Mouse (Mus musculus): ENCODE data around the gene Fam206a. TPM values are rescaled to one million over a fixed set of nuclear protein-coding genes. Genes with fewer than 3 reads are reported as not detected.

The Fam206a gene
- polyA plus RNA-seq, 1 experiment from 2014 or later, result 20.6 TPM

DNA sequence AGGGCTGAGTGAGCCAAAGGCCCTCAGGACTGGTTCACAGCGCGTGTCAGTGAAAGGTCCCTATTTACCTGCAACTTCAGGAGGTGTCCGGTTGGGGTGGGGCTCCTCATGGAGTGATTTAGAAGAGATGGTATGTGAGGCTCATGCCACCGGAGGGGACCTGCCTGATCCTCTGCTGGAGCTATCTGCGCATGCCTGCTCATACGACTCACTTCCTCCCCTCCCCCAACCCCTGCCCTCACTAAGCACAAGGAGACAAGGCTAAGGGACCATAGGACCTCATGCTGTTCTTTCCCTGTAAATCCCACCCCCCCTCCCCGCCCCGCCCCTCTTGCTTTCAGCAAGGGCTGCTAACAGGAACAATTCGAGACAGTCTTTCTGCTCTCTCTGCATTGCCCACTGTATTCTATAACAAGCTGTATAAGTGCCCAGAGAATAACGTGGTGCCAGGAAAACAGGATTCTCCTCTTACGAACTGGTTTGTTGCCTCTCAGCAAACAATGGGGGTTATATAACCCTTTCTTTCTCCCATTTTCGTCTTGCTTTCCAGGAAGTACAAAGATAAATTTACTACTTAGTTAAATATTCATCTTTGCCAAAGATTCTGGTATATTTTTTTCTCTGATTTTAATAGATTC, 43.9 kb downstream of the Fam206a start:
- Histone ChIP-seq H3K36me3 (replicated peaks) (peaks cover 36% of the 10 kb centered on the region), H3K4me3 (replicated peaks) (no peak overlapping the region), H3K27ac (no peak overlapping the region), H3K27me3 (no peaks in the 10 kb centered on the region), H3K9me3 (0 out of 2 replicates have a peak, but pooled peaks cover 5% of the 10 kb centered on the region), H3K4me1 (peaks cover 3% of the 10 kb centered on the region; the same call in 1 of the 2 replicates), H3K9ac (no peak overlapping the region), H3K4me2 (no peak overlapping the region)
- WGBS, result 62% methylated on average over 12 of the region's 12 CpGs
- no peak for ATAC-seq (ENCODE audit: low FRiP score)

GRCm38 (mm10) chr4:56847400-56847799, 45.3 kb downstream of the Fam206a start:
- H3K9ac ChIP-seq, result no peak overlapping the region
- no peak overlapping the region for H3K4me3 ChIP-seq (replicated peaks)
- no peak overlapping the region for H3K27ac ChIP-seq
- H3K27me3 ChIP-seq, result no peaks in the 10 kb centered on the region
- no peak for ATAC-seq (ENCODE audit: low FRiP score)
- 0 out of 2 replicates have a peak, but pooled peaks cover 5% of the 10 kb centered on the region for H3K9me3 ChIP-seq
- 91% methylated on average over 3 of the region's 3 CpGs for WGBS
- H3K4me2 ChIP-seq, result no peak overlapping the region
- peaks cover 27% of the 10 kb centered on the region for H3K36me3 ChIP-seq (replicated peaks)
- peaks cover 3% of the 10 kb centered on the region; the same call in 1 of the 2 replicates for H3K4me1 ChIP-seq

DNA sequence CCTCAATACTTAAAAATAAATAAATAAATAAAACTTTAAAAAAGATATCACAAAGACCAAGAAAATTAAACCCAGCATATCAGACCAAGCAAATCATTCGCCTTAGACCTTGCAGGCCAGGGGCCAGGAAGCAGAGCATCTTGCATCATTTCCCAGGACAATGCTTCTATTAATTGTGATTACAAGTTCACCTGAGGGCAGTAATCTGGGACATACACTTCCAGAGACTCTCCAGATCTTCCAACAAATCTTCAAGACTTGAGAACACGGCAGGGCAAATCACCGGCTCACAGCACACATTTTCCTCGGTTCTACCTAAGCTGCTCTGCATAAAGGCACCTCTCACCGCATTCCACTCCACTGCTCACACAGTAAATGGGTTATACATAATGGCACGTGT, 45.9 kb downstream of the Fam206a start:
- Histone ChIP-seq H3K4me2 (no peak overlapping the region), H3K27me3 (no peaks in the 10 kb centered on the region), H3K9me3 (0 out of 2 replicates have a peak, but pooled peaks cover 5% of the 10 kb centered on the region), H3K27ac (no peak overlapping the region), H3K4me1 (peaks cover 3% of the 10 kb centered on the region; the same call in 1 of the 2 replicates), H3K4me3 (replicated peaks) (no peak overlapping the region), H3K36me3 (replicated peaks) (peaks cover 27% of the 10 kb centered on the region), H3K9ac (no peak overlapping the region)
- 86% methylated on average over 6 of the region's 6 CpGs for WGBS
- ATAC-seq (ENCODE audit: low FRiP score), result no peak

GRCm38 (mm10) chr4:56850724-56851123, 48.6 kb downstream of the Fam206a start:
- Histone ChIP-seq H3K9ac (no peak overlapping the region), H3K27ac (no peak overlapping the region), H3K4me3 (replicated peaks) (no peak overlapping the region), H3K9me3 (no peaks in the 10 kb centered on the region), H3K36me3 (replicated peaks) (peaks cover 5% of the 10 kb centered on the region), H3K27me3 (no peaks in the 10 kb centered on the region), H3K4me2 (no peak overlapping the region), H3K4me1 (peaks cover 3% of the 10 kb centered on the region; the same call in 1 of the 2 replicates)
- 52% methylated on average over 6 of the region's 6 CpGs for WGBS
- ATAC-seq (ENCODE audit: low FRiP score), result no peak

DNA sequence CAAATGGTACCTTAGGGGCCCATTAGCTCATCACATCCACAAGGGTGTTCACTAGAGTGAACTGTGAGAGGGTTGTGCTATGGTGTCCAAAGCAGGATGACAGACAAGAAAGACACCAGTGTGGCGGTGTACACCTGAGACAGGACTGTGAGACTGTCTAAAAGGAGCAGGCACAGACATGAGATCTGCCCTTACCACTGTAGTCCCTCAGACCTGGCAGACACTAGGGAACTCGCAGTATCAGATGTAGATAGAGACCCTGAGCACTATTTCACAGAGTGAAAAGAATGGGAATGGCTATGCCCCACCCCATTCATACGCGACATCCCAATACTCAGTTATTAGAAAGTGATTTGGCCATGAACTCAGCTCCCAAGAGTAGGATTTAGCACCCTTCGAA, 53.8 kb downstream of the Fam206a start:
- Histone ChIP-seq H3K9me3 (no peaks in the 10 kb centered on the region), H3K9ac (no peak overlapping the region), H3K36me3 (replicated peaks) (no peaks in the 10 kb centered on the region), H3K4me3 (replicated peaks) (no peak overlapping the region), H3K27me3 (no peaks in the 10 kb centered on the region), H3K4me1 (no peaks in the 10 kb centered on the region; the same call in 1 of the 2 replicates), H3K4me2 (no peak overlapping the region), H3K27ac (no peak overlapping the region)
- no peak for ATAC-seq (ENCODE audit: low FRiP score)
- WGBS, result 95% methylated on average over 5 of the region's 5 CpGs

GRCm38 (mm10) chr4:56856371-56856949, 54.3 kb downstream of the Fam206a start:
- Histone ChIP-seq H3K4me1 (no peaks in the 10 kb centered on the region; the same call in 1 of the 2 replicates), H3K4me2 (no peak overlapping the region), H3K9ac (no peak overlapping the region), H3K36me3 (replicated peaks) (no peaks in the 10 kb centered on the region), H3K4me3 (replicated peaks) (no peak overlapping the region), H3K9me3 (no peaks in the 10 kb centered on the region), H3K27ac (no peak overlapping the region), H3K27me3 (no peaks in the 10 kb centered on the region)
- 80% methylated on average over 8 of the region's 8 CpGs for WGBS
- no peak for ATAC-seq (ENCODE audit: low FRiP score)

GRCm38 (mm10) chr4:56858733-56859132, 56.6 kb downstream of the Fam206a start:
- Histone ChIP-seq H3K36me3 (replicated peaks) (no peaks in the 10 kb centered on the region), H3K4me3 (replicated peaks) (no peak overlapping the region), H3K27ac (no peak overlapping the region), H3K4me1 (peaks cover 14% of the 10 kb centered on the region), H3K27me3 (no peaks in the 10 kb centered on the region), H3K4me2 (no peak overlapping the region), H3K9ac (no peak overlapping the region), H3K9me3 (no peaks in the 10 kb centered on the region)
- ATAC-seq (ENCODE audit: low FRiP score), result no peak
- 76% methylated on average over 9 of the region's 9 CpGs for WGBS

Other genes starting within 250 kb of the Fam206a start
- not detected in 2 replicates for gene Gm26657, start 62.3 kb upstream of the Fam206a start, polyA plus RNA-seq (2016; fragmentation: Nextera tagmentation; extraction: Ambion mirVana)
- gene Actl7b, start 60.9 kb upstream of the Fam206a start, polyA plus RNA-seq (2016; fragmentation: Nextera tagmentation; extraction: Ambion mirVana), result not detected in 2 replicates
- not detected in 2 replicates for gene Actl7a, start 58.9 kb upstream of the Fam206a start, polyA plus RNA-seq (2016; fragmentation: Nextera tagmentation; extraction: Ambion mirVana)
- 84.7 and 90.3 TPM in 2 replicates for gene Elp1, start within 50 bp of the Fam206a start, polyA plus RNA-seq (2016; fragmentation: Nextera tagmentation; extraction: Ambion mirVana)
- 26.6 and 28.6 TPM in 2 replicates for gene Ctnnal1, start 62.8 kb downstream of the Fam206a start, polyA plus RNA-seq (2016; fragmentation: Nextera tagmentation; extraction: Ambion mirVana)
- 12.7 and 12.8 TPM in 2 replicates for gene Tmem245, start 145.1 kb downstream of the Fam206a start, polyA plus RNA-seq (2016; fragmentation: Nextera tagmentation; extraction: Ambion mirVana)
- gene Frrs1l, start 188.0 kb downstream of the Fam206a start, polyA plus RNA-seq (2016; fragmentation: Nextera tagmentation; extraction: Ambion mirVana), result 9.7 and 10.2 TPM in 2 replicates

Measured in forebrain, embryonic 12.5 days (tissue).